Mouse (Mus musculus) intestine, embryonic 15.5 days (tissue): Measurements from ENCODE around the gene Gipc3. TPM values are rescaled to one million over a fixed set of nuclear protein-coding genes. Genes with fewer than 3 reads are reported as not detected.

Experiments used
- ATAC-seq: fragments of 200-750 bp; cut with Nextera tagmentation; 2 replicates; pipeline ENCODE4 v1.8.0; 2017; ENCODE audit warnings: moderate TSS enrichment, moderate library complexity
- H3K27ac ChIP-seq: fragments of 300-500 bp; sonication (generic); 2 replicates; pipeline ENCODE4 v1.5.1; 2015; ENCODE audit warnings: mild to moderate bottlenecking, inconsistent platforms
- H3K27me3 ChIP-seq: fragments of 300-500 bp; sonication (generic); replicated peaks from 2 replicates; pipeline ENCODE4 v1.6.1; 2015; ENCODE audit warnings: inconsistent platforms
- H3K36me3 ChIP-seq: fragments of 300-500 bp; sonication (generic); 2 replicates; pipeline ENCODE4 v1.6.1; 2015; ENCODE audit warnings: inconsistent platforms
- H3K4me1 ChIP-seq: fragments of 300-500 bp; sonication (generic); replicated peaks from 2 replicates; pipeline ENCODE4 v1.6.1; 2015; ENCODE audit warnings: inconsistent platforms
- H3K4me2 ChIP-seq: fragments of 300-500 bp; sonication (generic); replicated peaks from 2 replicates; pipeline ENCODE4 v1.6.1; 2015; ENCODE audit warnings: mild to moderate bottlenecking, inconsistent platforms
- H3K4me3 ChIP-seq: fragments of 300-500 bp; sonication (generic); replicated peaks from 2 replicates; pipeline ENCODE4 v1.5.1; 2015; ENCODE audit warnings: inconsistent platforms
- H3K9ac ChIP-seq: fragments of 300-500 bp; sonication (generic); 2 replicates; pipeline ENCODE4 v1.6.1; 2015; ENCODE audit warnings: inconsistent platforms
- H3K9me3 ChIP-seq: fragments of 300-500 bp; sonication (generic); 2 replicates; pipeline ENCODE4 v1.6.1; 2016; ENCODE audit warnings: inconsistent platforms
- WGBS: fragments of 180-500 bp; shearing (Covaris S2); methylation state at CpG from one replicate; pipeline ENCODE4 v1.1.7; 2015; 5-methylcytosine and 5-hydroxymethylcytosine counted together
- polyA plus RNA-seq: library from polyadenylated mRNA; unstranded; fragments of >200 nt; fragmentation: Nextera tagmentation; extraction: Ambion mirVana; gene quantifications from 2 replicates; pipeline ENCODE4 v1.2.1, GENCODE M21; 2015

Gipc3 gene
- polyA plus RNA-seq, 1 experiment from 2014 or later = not detected

DNA sequence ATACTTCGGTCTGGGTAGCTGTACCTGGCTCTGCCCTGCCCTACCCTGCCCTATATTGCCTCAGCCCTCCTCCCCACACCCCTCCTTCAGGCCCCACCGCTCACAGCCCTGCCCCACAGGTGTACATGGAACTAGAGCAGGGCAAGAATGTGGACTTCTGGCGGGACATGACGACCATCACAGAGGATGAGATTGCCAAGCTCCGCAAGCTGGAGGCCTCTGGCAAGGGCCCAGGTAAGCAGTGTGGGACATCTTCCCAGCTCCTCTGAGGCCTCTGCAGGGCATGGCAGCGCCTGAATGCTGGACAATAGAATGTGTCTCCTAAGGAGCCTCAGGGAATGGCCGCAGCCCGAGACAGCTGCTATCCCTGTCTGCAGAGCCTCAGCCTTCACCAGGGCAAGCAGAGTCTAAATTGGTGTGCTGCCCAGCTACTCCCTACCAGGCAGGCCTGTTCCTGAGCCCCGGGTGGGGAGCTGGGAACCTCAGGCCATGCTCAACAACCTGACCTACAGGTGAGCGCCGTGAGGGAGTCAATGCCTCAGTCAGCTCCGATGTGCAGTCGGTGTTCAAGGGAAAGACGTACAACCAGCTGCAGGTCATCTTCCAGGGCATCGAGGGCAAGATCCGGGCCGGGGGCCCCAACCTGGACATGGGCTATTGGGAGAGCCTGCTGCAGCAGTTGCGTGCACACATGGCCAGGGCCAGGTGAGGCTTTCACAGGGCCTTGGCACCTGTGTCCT is 19.1 kb downstream of the Gipc3 start:
- Histone ChIP-seq H3K4me2 (no peak overlapping the region), H3K9ac (no peak overlapping the region), H3K4me1 (peaks cover 36% of the 10 kb centered on the region), H3K27me3 (no peaks in the 10 kb centered on the region), H3K27ac (no peak overlapping the region), H3K4me3 (no peak overlapping the region), H3K9me3 (no peaks in the 10 kb centered on the region), H3K36me3 (peaks cover 51% of the 10 kb centered on the region)
- ATAC-seq = no peak
- 95% methylated on average over 18 of the region's 18 CpGs for WGBS

DNA sequence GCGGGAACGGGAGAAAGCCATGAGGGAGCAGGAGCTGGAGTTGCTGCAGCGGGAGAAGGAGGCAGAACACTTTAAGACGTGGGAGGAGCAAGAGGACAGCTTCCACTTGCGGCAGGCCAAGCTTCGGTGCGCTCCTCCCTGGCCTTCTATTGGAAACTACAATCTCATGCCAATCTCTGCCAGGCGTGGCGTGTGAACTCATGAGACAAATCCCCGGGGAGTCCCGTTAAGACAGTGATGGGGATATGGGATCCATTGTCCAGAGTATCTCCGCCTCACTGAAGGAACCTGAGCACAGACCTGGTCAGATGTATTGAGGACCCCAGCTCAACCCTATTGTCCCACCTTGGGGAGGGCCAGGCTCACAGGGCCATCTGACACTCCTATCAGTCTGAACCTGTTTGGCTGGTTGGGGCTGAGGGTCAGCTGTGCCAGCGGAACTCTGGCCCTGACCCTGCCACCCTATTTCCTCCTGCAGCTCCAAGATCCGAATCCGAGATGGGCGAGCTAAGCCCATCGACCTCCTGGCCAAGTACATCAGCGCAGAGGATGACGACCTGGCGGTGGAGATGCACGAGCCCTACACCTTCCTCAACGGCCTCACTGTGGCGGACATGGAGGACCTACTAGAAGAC is 19.8 kb downstream of the Gipc3 start:
- H3K36me3 ChIP-seq = peaks cover 51% of the 10 kb centered on the region

DNA sequence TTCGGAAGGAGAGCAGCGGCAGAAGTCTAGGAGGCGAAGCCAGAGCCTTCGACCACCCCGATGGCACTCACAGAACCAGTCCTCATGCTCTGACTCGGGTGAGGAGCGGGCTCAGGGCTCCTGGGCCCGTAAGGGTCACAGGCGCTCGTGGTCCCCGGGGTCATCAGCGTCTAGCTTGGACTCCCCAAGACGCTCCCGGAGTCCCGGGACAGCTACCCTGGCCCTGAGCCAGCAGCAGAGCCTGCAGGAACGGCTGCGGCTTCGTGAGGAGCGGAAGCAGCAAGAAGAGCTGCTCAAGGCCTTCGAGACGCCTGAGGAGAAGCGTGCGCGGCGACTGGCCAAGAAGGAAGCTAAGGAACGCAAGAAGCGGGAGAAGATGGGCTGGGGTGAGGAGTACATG is 20.6 kb downstream of the Gipc3 start:
- no peak for ATAC-seq
- Histone ChIP-seq H3K9me3 (no peaks in the 10 kb centered on the region), H3K4me3 (peak overlapping the region; percentile 84; the same call in 1 of the 2 replicates), H3K36me3 (peaks cover 51% of the 10 kb centered on the region), H3K27ac (no peak overlapping the region), H3K9ac (peak overlapping the region; percentile 6; the same call in 1 of the 2 replicates), H3K4me2 (peak overlapping the region; percentile 66), H3K4me1 (peaks cover 33% of the 10 kb centered on the region), H3K27me3 (no peaks in the 10 kb centered on the region)
- WGBS = 90% methylated on average over 27 of the region's 27 CpGs

More for the DNA sequence above, 19.8 kb downstream of the Gipc3 start:
- no peak overlapping the region for H3K4me3 ChIP-seq
- H3K9me3 ChIP-seq = no peaks in the 10 kb centered on the region
- peaks cover 36% of the 10 kb centered on the region for H3K4me1 ChIP-seq
- no peak for ATAC-seq
- no peak overlapping the region for H3K9ac ChIP-seq
- no peak overlapping the region for H3K27ac ChIP-seq
- no peaks in the 10 kb centered on the region for H3K27me3 ChIP-seq
- 90% methylated on average over 23 of the region's 23 CpGs for WGBS
- H3K4me2 ChIP-seq = no peak overlapping the region

DNA sequence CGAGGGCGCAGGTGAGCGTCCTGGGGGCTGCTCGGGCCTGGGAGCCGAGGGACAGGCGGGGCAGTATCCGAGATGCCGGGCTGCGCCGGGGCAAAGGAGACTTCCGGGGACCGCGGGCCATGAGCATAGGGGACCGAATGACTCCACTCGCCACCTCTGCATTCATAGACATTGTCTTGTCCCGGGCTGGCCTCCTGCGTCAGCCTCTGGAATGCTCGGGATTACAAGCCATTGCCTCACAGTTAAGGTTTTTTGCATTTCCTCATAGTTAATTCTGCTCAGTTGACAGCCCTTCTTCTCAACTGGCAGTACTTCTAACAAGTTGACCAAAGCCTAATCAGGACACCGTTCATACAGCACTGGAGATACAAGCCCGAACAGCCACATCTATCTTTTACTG is 21.6 kb downstream of the Gipc3 start:
- Histone ChIP-seq H3K4me2 (peak overlapping the region; percentile 66), H3K27ac (peak overlapping the region; percentile 78), H3K9ac (peak overlapping the region; percentile 71), H3K4me1 (peaks cover 42% of the 10 kb centered on the region), H3K9me3 (no peaks in the 10 kb centered on the region), H3K4me3 (peak overlapping the region; percentile 84), H3K36me3 (peaks cover 42% of the 10 kb centered on the region), H3K27me3 (no peaks in the 10 kb centered on the region)
- ATAC-seq = peak; percentile 0; the same call in 1 of the 2 replicates
- 2% methylated on average over 20 of the region's 20 CpGs for WGBS

DNA sequence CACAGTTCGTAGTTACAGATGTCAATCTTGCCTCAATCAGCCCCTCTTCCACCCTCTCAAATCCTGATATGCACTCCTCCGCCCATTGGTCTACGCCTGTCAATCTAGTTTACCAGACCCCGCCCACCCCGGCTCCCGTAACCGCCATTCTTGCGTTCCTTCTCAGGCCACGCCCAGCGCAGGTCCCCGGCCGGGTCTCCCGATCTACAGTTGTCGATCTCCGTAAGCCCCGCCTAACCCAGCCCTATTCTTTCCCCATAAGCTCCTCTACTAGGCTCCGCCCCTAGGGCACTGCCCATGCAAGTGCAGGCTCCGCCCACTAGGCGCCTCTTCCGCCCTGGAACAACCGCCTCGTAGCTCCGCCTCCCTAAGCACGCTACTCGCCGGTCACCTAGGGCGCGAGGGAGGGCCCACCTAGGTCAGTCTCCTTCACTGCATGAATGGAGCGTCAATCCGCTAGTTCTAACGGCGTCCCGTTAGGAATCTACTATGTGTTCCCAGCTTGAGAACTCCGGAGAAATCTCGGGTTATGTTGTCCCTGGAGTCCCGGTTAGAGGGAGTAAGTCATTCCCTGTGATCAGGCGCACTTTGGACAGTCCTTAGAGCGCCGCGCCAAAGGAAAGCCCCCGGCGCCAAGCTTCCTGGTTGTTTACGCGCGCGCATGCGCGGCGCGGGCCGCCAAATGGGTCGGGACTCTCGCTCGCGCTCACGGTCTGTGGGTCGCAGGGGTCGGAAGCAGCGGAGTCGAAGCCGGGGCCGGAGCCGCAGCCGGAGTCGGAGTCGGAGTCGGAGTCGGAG is 22.3 kb downstream of the Gipc3 start, which contains the start of gene Cactin:
Cactin (plus strand) TSS at position 554 of the 798 bp plus-strand sequence.
- no peaks in the 10 kb centered on the region for H3K9me3 ChIP-seq
- H3K4me3 ChIP-seq = peak within 1 kb of the TSS; percentile 84
- peak within 1 kb of the TSS; percentile 71 for H3K9ac ChIP-seq
- under 1% methylated on average over 68 of the region's 68 CpGs for WGBS
- H3K4me2 ChIP-seq = peak within 1 kb of the TSS; percentile 66
- no peaks in the 10 kb centered on the region for H3K27me3 ChIP-seq
- peak; percentile 92 for ATAC-seq
- H3K36me3 ChIP-seq = peaks cover 41% of the 10 kb centered on the region
- H3K4me1 ChIP-seq = peaks cover 47% of the 10 kb centered on the region
- H3K27ac ChIP-seq = peak within 1 kb of the TSS; percentile 84

DNA sequence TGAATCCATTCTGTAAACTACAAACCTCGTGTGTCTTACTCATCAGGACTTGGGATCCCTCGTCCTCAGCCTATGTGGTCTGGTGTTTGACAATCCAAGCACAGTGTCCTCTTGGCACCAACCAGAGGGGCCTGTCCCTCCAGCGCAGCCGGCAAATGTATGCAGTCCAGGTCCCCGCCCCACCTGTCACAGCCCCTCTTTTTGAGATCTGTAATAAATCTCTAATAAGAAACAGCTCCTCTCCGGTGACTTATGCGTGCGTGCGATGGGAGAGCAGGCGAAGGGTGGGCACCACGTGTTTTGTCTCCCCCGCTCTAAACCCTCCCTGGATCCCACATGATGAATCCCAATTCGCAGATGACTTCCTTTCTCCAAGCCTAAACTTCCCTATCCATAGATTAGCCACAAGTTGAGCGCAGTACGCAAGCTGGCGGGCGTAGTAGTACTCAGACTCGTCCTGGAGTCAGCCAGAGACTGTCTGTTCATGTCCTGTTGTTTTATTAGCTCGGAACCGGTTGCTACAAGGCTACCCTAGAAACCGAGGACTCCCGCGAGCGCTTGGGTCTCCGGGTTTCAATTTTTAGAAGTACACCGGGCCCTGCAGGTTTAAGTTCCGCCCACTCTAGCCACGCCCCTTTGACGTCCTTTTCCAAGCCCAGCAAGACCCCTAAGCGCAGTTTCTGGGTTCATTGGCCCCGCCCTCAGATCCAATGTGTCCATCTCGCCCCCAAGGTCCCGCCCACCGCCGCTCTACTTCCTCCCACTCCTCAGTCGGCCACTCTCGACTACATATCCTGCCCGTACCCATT is 23.1 kb downstream of the Gipc3 start:
- WGBS = under 1% methylated on average over 38 of the region's 38 CpGs
- peak overlapping the region; percentile 66 for H3K4me2 ChIP-seq
- peaks cover 40% of the 10 kb centered on the region for H3K36me3 ChIP-seq
- H3K9me3 ChIP-seq = no peaks in the 10 kb centered on the region
- no peak for ATAC-seq
- H3K4me1 ChIP-seq = peaks cover 47% of the 10 kb centered on the region
- H3K27ac ChIP-seq = peak overlapping the region; percentile 84
- H3K4me3 ChIP-seq = peak overlapping the region; percentile 84
- peak overlapping the region; percentile 52 for H3K9ac ChIP-seq
- no peaks in the 10 kb centered on the region for H3K27me3 ChIP-seq

DNA sequence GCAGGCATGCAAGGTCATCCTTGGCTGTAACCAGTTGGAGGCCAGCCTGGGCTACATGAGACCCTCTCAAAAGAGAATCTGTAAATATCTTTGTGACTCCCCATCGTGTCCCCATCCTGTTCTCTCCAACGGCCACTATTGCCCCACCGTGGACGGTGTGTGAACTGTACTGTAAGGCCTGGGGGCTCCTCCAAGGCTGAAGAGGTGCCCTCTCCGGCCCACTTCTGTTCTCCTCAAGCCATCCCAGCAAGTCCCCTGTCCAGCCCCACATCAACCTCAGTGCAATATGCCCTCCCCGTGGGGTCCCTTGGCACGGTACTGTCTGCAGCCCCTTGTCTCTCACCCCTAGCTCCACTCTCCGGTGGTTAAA is 23.8 kb downstream of the Gipc3 start:
- Histone ChIP-seq H3K27ac (peak overlapping the region; percentile 84; the same call in 1 of the 2 replicates), H3K9me3 (no peaks in the 10 kb centered on the region), H3K4me2 (peak overlapping the region; percentile 66), H3K27me3 (no peaks in the 10 kb centered on the region), H3K36me3 (peaks cover 38% of the 10 kb centered on the region), H3K4me3 (peak overlapping the region; percentile 84), H3K4me1 (peaks cover 47% of the 10 kb centered on the region), H3K9ac (peak overlapping the region; percentile 52)
- 37% methylated on average over 8 of the region's 8 CpGs for WGBS
- no peak for ATAC-seq

DNA sequence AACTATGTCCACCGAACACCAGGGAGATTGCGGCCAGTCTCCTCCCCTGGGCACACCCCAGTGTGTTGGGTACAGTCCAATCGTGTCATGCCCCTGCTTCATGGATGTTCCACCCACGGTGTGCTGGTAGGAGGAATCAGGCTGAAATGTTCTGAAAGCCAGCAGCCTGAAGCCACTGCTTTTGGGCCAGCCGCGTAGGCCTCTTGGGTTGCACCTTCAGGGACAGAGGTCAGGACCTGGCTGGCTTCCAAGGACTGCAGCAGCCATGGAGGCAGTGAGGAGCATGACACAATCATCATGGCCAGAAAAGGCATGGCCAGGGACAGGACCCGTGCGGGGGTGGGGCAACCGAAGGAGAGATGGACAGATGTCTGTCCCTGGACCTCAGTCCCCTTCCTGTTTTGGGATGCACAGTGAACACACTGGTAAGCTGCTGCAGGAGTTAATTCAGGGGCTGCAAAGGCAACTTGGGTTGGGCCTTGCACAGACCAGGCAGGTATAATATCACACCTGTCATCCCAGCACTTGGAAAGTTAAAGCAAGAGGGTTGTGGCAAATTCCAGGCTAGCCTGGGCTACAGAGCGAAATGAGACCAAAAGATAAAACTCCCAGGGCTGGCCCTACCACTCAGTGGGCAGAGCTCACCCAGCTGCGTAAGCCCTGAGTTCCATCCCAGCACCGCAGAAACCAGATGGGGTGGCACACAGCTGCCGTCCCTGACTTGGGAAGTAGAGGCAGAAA is 24.3 kb downstream of the Gipc3 start:
- H3K4me3 ChIP-seq = no peak overlapping the region
- H3K4me1 ChIP-seq = peaks cover 47% of the 10 kb centered on the region
- no peaks in the 10 kb centered on the region for H3K27me3 ChIP-seq
- ATAC-seq = no peak
- no peaks in the 10 kb centered on the region for H3K9me3 ChIP-seq
- H3K27ac ChIP-seq = no peak overlapping the region
- 93% methylated on average over 13 of the region's 13 CpGs for WGBS
- peak overlapping the region; percentile 52; the same call in 1 of the 2 replicates for H3K9ac ChIP-seq
- H3K4me2 ChIP-seq = peak overlapping the region; percentile 66
- H3K36me3 ChIP-seq = peaks cover 38% of the 10 kb centered on the region

DNA sequence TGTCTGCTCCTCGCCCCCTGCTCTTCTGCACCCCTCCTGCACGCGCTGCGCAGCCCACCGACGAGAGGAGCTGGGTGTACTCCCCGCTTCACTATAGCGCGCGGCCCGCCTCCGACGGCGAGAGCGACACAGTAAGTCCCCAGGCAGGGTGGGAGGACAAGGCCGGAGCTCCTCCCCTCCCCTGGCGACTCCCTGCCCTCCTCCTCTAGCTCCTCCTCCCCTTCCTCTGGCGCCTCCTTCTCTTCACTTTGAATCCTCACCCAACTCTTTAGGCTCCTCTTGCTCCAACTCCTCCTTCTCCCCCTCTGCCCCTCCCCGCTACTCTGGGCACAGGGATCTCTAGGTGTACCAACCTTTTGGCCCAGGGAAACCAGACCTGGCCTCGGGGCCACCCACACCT is 25.8 kb downstream of the Gipc3 start:
- Histone ChIP-seq H3K27ac (peak overlapping the region; percentile 62; the same call in 1 of the 2 replicates), H3K4me2 (peak overlapping the region; percentile 69), H3K27me3 (no peaks in the 10 kb centered on the region), H3K9ac (peak overlapping the region; percentile 43), H3K36me3 (peaks cover 36% of the 10 kb centered on the region), H3K9me3 (no peaks in the 10 kb centered on the region), H3K4me1 (peaks cover 40% of the 10 kb centered on the region), H3K4me3 (peak overlapping the region; percentile 28)
- 10% methylated on average over 20 of the region's 20 CpGs for WGBS
- peak; percentile 13; the same call in 1 of the 2 replicates for ATAC-seq

DNA sequence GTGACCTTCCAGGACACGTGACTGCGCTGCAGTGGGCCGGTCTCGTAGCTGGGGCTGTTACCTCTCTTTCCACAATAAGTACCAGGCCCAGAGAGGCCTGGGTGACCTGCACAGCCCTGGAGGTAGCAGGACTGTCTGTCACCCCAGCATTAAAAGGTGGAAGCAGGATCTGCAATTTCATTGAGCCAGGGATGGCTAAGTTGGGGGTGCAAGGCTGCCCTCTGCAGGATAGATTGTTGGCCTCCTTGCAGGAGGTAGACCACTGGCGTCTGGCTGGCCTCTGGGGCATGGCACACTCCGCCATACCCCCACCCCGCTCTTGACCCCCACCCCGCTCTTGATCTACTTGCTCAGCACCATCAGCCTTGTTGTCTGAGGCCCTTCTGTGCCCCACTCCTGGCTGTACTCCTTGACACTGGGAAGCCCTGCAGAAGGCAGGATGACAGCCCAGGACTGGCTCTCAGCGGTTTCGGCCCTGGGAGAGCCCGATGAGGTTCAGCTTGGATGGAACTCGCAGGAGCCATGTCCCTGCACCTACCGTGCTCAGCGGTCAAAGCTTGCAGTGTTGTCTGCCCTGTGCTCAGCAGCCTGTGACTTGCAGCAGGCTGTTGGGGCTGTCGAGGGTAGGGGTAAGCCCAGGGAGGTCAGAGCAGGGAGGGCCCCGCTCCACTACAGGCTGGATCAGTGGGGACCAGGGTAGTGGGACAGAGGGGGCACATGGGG is 26.6 kb downstream of the Gipc3 start:
- Histone ChIP-seq H3K27me3 (no peaks in the 10 kb centered on the region), H3K4me3 (peak overlapping the region; percentile 28), H3K36me3 (peaks cover 42% of the 10 kb centered on the region), H3K9me3 (no peaks in the 10 kb centered on the region), H3K9ac (peak overlapping the region; percentile 43), H3K4me1 (peaks cover 33% of the 10 kb centered on the region), H3K4me2 (peak overlapping the region; percentile 69), H3K27ac (no peak overlapping the region)
- WGBS = 57% methylated on average over 16 of the region's 16 CpGs
- ATAC-seq = no peak
